Mouse (Mus musculus) midbrain, postnatal 0 days (tissue): Measurements from ENCODE around the gene Zfp612. TPM values are rescaled to one million over a fixed set of nuclear protein-coding genes. Genes with fewer than 3 reads are reported as not detected.
A peak's percentile ranks its signal among the peaks of the same experiment; 100 is the strongest.

Experiments used
- ATAC-seq: fragments of 200-750 bp; cut with Nextera tagmentation; 2 replicates; pipeline ENCODE4 v1.8.0; 2017; ENCODE audit warnings: moderate number of reproducible peaks, mild to moderate bottlenecking, moderate TSS enrichment, moderate library complexity; ENCODE audit not compliant: low FRiP score
- DNase-seq: peaks from one replicate; pipeline ENCODE4 v3.0.0-alpha.2; 2015; ENCODE audit warnings: low spot score
- H3K27ac ChIP-seq: fragments of 300-500 bp; sonication (generic); 2 replicates; pipeline ENCODE4 v1.5.1; 2014; ENCODE audit warnings: low read depth, mild to moderate bottlenecking, low read length, mixed read lengths
- H3K27me3 ChIP-seq: fragments of 300-500 bp; sonication (generic); 2 replicates; pipeline ENCODE4 v1.6.1; 2014; ENCODE audit warnings: low read length, control low read depth, mixed read lengths; ENCODE audit not compliant: insufficient read depth
- H3K36me3 ChIP-seq: fragments of 300-500 bp; sonication (generic); 2 replicates; pipeline ENCODE4 v1.6.1; 2014; ENCODE audit warnings: low read length, control low read depth, mixed read lengths; ENCODE audit not compliant: insufficient read depth
- H3K4me1 ChIP-seq: fragments of 300-500 bp; sonication (generic); 2 replicates; pipeline ENCODE4 v1.6.1; 2014; ENCODE audit warnings: mild to moderate bottlenecking, control low read depth, antibody characterized with exemption, low read length, mixed read lengths; ENCODE audit not compliant: insufficient read depth
- H3K4me2 ChIP-seq: fragments of 300-500 bp; sonication (generic); 2 replicates; pipeline ENCODE4 v1.6.1; 2014; ENCODE audit warnings: low read depth, mild to moderate bottlenecking, low read length, mixed read lengths; ENCODE audit not compliant: poor library complexity, severe bottlenecking
- H3K4me3 ChIP-seq: fragments of 300-500 bp; sonication (generic); 2 replicates; pipeline ENCODE4 v1.5.1; 2014; ENCODE audit warnings: low read depth, mild to moderate bottlenecking, low read length, moderate library complexity
- H3K9ac ChIP-seq: fragments of 300-500 bp; sonication (generic); replicated peaks from 2 replicates; pipeline ENCODE4 v1.6.1; 2014; ENCODE audit warnings: mild to moderate bottlenecking, low read length, moderate library complexity, mixed read lengths; ENCODE audit not compliant: poor library complexity, severe bottlenecking
- H3K9me3 ChIP-seq: fragments of 300-500 bp; sonication (generic); 2 replicates; pipeline ENCODE4 v1.6.1; 2016; ENCODE audit warnings: low read length, control low read depth
- CTCF ChIP-seq: IDR thresholded peaks from 2 replicates; pipeline ENCODE4 v1.5.1; 2016; ENCODE audit warnings: antibody characterized with exemption, mild to moderate bottlenecking
- WGBS: fragments of 180-500 bp; shearing (Covaris S2); extraction: QIAGEN DNeasy Blood & Tissue Kit; methylation state at CpG from one replicate; pipeline ENCODE4 v1.1.7; 2014; 5-methylcytosine and 5-hydroxymethylcytosine counted together
- polyA plus RNA-seq: library from polyadenylated mRNA; unstranded; fragments of >200 nt; fragmentation: Nextera tagmentation; extraction: Ambion mirVana; gene quantifications from 2 replicates; pipeline ENCODE4 v1.2.1, GENCODE M21; 2015
- total RNA-seq: library from RNA; depleted of rRNA; stranded (reverse); fragments of >200 nt; gene quantifications from 2 replicates; pipeline ENCODE4 v1.2.3, GENCODE M21; 2014

Zfp612 gene
- total and polyA plus RNA-seq, 2 experiments from 2014 or later, result 13.6 to 16.5 TPM

GRCm38 (mm10) chr8:110040509-110040908 lies 39.0 kb upstream of the Zfp612 start:
- no peaks in the 10 kb centered on the region for H3K4me1 ChIP-seq
- H3K4me3 ChIP-seq, result no peak overlapping the region
- no peaks in the 10 kb centered on the region for H3K9me3 ChIP-seq
- no peak overlapping the region for H3K9ac ChIP-seq
- H3K27me3 ChIP-seq, result no peaks in the 10 kb centered on the region
- no peak for TF ChIP-seq CTCF
- DNase-seq (no peak), ATAC-seq (no peak)
- H3K4me2 ChIP-seq, result no peak overlapping the region
- no peak overlapping the region for H3K27ac ChIP-seq
- 80% methylated on average over 4 of the region's 4 CpGs for WGBS
- H3K36me3 ChIP-seq, result no peaks in the 10 kb centered on the region

DNA sequence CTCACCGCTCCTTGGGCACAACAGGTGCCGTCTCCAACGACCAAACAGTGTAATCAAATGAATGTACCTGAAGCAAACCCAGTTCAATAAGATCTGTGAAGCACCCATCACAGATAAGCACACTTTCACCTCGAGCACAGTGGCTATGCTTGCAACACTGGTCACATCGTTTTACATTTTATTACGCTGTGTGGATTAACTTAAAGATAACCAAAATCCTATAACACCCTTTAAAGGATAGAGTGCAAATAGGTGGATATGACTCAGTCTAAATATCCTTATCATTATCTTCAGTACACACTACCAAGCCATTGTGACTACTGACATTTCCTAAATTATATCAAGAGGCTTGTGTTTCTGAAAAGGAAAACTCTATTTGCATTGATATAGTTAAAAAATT lies 28.3 kb upstream of the Zfp612 start:
- DNase-seq (no peak), ATAC-seq (no peak)
- WGBS, result 84% methylated on average over 6 of the region's 6 CpGs
- no peaks in the 10 kb centered on the region for H3K9me3 ChIP-seq
- no peak overlapping the region for H3K9ac ChIP-seq
- no peak overlapping the region for H3K4me3 ChIP-seq
- no peaks in the 10 kb centered on the region for H3K4me1 ChIP-seq
- no peak overlapping the region for H3K4me2 ChIP-seq
- H3K27me3 ChIP-seq, result no peaks in the 10 kb centered on the region
- H3K36me3 ChIP-seq, result no peaks in the 10 kb centered on the region
- no peak overlapping the region for H3K27ac ChIP-seq
- TF ChIP-seq CTCF, result no peak

DNA sequence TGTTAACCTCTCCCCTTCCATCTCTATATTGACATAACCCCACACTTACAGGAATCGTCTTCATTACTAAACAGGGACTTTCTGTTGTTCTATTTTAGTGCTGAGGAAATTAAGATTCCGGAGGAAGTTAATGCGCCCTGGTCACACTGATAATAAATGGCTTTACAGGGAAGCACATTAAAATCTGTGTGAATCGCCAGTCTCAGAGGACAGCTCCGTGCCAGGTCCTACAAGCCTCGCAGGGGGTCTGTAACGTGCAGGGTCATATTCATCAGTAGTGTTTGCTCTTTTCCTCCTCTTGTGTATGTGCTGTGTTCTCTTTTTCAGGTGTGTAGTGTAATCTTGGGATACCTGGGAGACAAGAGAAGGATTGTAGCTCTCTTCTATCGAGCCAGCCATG lies 21.3 kb upstream of the Zfp612 start:
- WGBS, result 71% methylated on average over 8 of the region's 8 CpGs
- Histone ChIP-seq H3K4me3 (no peak overlapping the region), H3K9ac (no peak overlapping the region), H3K27ac (no peak overlapping the region), H3K36me3 (no peaks in the 10 kb centered on the region), H3K4me1 (no peaks in the 10 kb centered on the region), H3K9me3 (no peaks in the 10 kb centered on the region), H3K27me3 (no peaks in the 10 kb centered on the region), H3K4me2 (no peak overlapping the region)
- no peak for DNase-seq
- ATAC-seq, result no peak
- TF ChIP-seq CTCF, result no peak

GRCm38 (mm10) chr8:110064161-110064560 lies 15.4 kb upstream of the Zfp612 start:
- Histone ChIP-seq H3K4me2 (no peak overlapping the region), H3K36me3 (no peaks in the 10 kb centered on the region), H3K4me1 (no peaks in the 10 kb centered on the region), H3K27ac (no peak overlapping the region), H3K9me3 (no peaks in the 10 kb centered on the region), H3K27me3 (no peaks in the 10 kb centered on the region), H3K4me3 (no peak overlapping the region), H3K9ac (no peak overlapping the region)
- WGBS, result 80% methylated on average over 9 of the region's 9 CpGs
- no peak for TF ChIP-seq CTCF
- no peak for DNase-seq
- ATAC-seq, result no peak

DNA sequence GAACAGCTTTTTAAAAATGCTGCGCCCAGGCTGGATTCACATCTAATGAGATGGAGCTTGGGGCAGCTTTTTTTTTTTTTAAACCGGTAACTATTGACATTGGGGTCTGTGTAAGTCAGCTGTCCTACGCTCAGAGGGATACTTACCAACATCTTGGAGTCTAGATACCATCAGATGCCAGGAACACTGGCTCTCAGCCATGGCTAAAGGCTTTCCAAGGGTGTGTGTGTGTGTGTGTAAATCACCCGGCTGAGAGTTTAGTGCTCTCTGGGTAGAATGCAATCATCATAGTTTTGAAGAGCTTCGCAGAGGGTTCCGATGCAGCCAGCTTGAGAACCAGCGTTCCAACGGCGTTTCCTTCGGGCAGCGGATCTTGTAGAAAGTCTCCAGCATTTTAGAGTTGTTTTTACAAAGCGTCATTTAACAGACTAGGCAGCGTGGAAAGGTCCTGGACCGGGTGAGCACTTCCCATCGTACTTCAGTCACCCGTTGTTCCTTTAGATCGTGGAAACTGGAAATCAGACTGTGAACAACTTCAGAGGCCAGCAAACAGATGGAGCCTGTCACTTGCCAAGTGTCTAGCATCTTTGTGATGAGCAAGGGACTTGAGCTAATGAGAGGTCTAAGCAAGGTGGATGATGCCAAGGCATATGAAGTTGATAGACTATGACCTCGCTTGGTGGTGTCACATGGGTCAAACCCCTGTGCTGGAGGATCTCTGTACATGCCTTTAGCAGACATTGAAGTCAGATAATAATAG lies 14.8 kb upstream of the Zfp612 start:
- H3K4me2 ChIP-seq, result no peak overlapping the region
- H3K27ac ChIP-seq, result no peak overlapping the region
- no peaks in the 10 kb centered on the region for H3K36me3 ChIP-seq
- no peak for TF ChIP-seq CTCF
- no peaks in the 10 kb centered on the region for H3K9me3 ChIP-seq
- H3K9ac ChIP-seq, result no peak overlapping the region
- no peaks in the 10 kb centered on the region for H3K4me1 ChIP-seq
- DNase-seq, result peak; percentile 10
- 92% methylated on average over 18 of the region's 18 CpGs for WGBS
- ATAC-seq, result no peak
- no peak overlapping the region for H3K4me3 ChIP-seq
- no peaks in the 10 kb centered on the region for H3K27me3 ChIP-seq

DNA sequence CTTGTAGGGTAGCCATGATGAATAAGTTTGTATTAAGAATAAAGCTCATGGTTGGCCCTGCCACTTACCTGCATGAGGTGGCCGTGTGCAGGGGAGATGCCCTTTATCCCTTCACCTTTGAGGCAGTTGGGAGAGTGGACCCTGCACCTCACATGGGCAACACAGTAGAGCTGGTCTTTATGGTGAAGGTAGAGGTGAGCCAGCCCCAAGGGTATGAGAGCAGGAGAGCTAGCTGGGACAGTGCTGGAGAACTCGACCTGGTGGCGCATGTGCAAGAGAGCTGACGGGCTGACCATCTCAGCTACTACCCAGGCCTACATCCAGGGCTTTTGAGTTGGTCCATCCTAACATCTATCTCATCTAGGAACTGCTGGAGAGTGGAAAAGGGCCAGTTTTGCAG lies 13.9 kb upstream of the Zfp612 start:
- ATAC-seq (no peak), DNase-seq (no peak)
- no peak overlapping the region for H3K4me3 ChIP-seq
- H3K4me2 ChIP-seq, result no peak overlapping the region
- WGBS, result 89% methylated on average over 4 of the region's 4 CpGs
- H3K27me3 ChIP-seq, result no peaks in the 10 kb centered on the region
- TF ChIP-seq CTCF, result no peak
- no peak overlapping the region for H3K9ac ChIP-seq
- no peaks in the 10 kb centered on the region for H3K4me1 ChIP-seq
- no peak overlapping the region for H3K27ac ChIP-seq
- no peaks in the 10 kb centered on the region for H3K36me3 ChIP-seq
- H3K9me3 ChIP-seq, result no peaks in the 10 kb centered on the region
